Mouse (Mus musculus) E14TG2a.4 (cell line): Measurements from ENCODE around the gene Foxa3.

Source experiments
- CTCF ChIP-seq: conservative IDR thresholded peaks from 2 replicates; pipeline ENCODE4 v1.5.1; 2014; ENCODE audit warnings: low read length
- NANOG ChIP-seq: IDR thresholded peaks from 2 replicates; pipeline ENCODE4 v1.6.1; 2014; ENCODE audit warnings: borderline replicate concordance, low read length, mixed read lengths
- POU5F1 ChIP-seq: IDR thresholded peaks from 2 replicates; pipeline ENCODE4 v1.6.1; 2014; ENCODE audit warnings: low read length, borderline replicate concordance

DNA sequence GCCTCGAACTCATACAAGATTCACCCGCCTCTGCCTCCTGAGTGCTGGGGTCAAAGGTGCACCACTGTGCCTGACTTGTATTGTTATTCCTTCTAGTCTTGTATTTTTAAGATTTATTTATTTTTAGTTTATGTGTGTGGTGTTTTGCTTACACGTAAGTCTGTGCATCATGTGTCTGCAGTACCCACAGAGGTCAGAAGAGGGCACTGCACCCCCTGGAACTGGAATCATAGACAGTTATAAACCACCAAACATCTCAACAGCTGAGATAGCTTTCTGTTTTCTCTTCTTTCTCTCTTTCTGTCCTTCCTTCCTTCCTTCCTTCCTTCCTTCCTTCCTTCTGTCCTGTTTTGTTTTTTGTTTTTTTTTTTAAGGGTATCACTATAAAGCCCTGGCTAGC lies 52.4 kb downstream of the Foxa3 start:
- TF ChIP-seq CTCF = peak; percentile 53
- no peak for TF ChIP-seq NANOG
- no peak for TF ChIP-seq POU5F1
